Mouse (Mus musculus) limb, embryonic 11.5 days (tissue): ENCODE data around the gene Dkkl1. TPM values are rescaled to one million over a fixed set of nuclear protein-coding genes. Genes with fewer than 3 reads are reported as not detected.

Experiments
- ATAC-seq: fragments of 200-750 bp; cut with Nextera tagmentation; 2 replicates; pipeline ENCODE4 v1.8.0; 2017; ENCODE audit warnings: low read depth; ENCODE audit not compliant: insufficient number of reproducible peaks, low FRiP score, low TSS enrichment
- DNase-seq: peaks from one replicate; pipeline ENCODE4 v3.0.0-alpha.2; 2015; ENCODE audit warnings: low spot score
- H3K27ac ChIP-seq: fragments of 300-500 bp; sonication (generic); replicated peaks from 2 replicates; pipeline ENCODE4 v1.5.1; 2014; ENCODE audit warnings: low read depth, mild to moderate bottlenecking, low read length
- H3K27me3 ChIP-seq: fragments of 300-500 bp; sonication (generic); 2 replicates; pipeline ENCODE4 v1.6.1; 2014; ENCODE audit warnings: mild to moderate bottlenecking, low read length, mixed read lengths; ENCODE audit not compliant: control insufficient read depth, insufficient read depth
- H3K36me3 ChIP-seq: fragments of 300-500 bp; sonication (generic); 2 replicates; pipeline ENCODE4 v1.6.1; 2014; ENCODE audit warnings: mild to moderate bottlenecking, low read length, moderate library complexity, mixed read lengths; ENCODE audit not compliant: control insufficient read depth, insufficient read depth
- H3K4me1 ChIP-seq: fragments of 300-500 bp; sonication (generic); 2 replicates; pipeline ENCODE4 v1.6.1; 2014; ENCODE audit warnings: low read length, mixed read lengths; ENCODE audit not compliant: control insufficient read depth, insufficient read depth
- H3K4me2 ChIP-seq: fragments of 300-500 bp; sonication (generic); 2 replicates; pipeline ENCODE4 v1.6.1; 2014; ENCODE audit warnings: low read depth, mild to moderate bottlenecking, moderate library complexity; ENCODE audit not compliant: severe bottlenecking
- H3K4me3 ChIP-seq: fragments of 300-500 bp; sonication (generic); 2 replicates; pipeline ENCODE4 v1.5.1; 2014; ENCODE audit warnings: low read depth, low read length
- H3K9ac ChIP-seq: fragments of 300-500 bp; sonication (generic); 2 replicates; pipeline ENCODE4 v1.6.1; 2014; ENCODE audit warnings: mild to moderate bottlenecking, low read length
- H3K9me3 ChIP-seq: fragments of 300-500 bp; sonication (generic); 2 replicates; pipeline ENCODE4 v1.6.1; 2016; ENCODE audit warnings: low read length; ENCODE audit not compliant: control insufficient read depth
- WGBS: fragments of 180-500 bp; shearing (Covaris S2); extraction: QIAGEN DNeasy Blood & Tissue Kit; methylation state at CpG from one replicate; pipeline ENCODE4 v1.1.7; 2014; 5-methylcytosine and 5-hydroxymethylcytosine counted together
- polyA plus RNA-seq: library from polyadenylated mRNA; unstranded; fragments of >200 nt; fragmentation: Nextera tagmentation; extraction: Ambion mirVana; gene quantifications from 2 replicates; pipeline ENCODE4 v1.2.1, GENCODE M21; 2014

The Dkkl1 gene
- polyA plus RNA-seq, 1 experiment from 2014 or later = 0.60 TPM

GRCm38 (mm10) chr7:45182199-45182601 is 29.7 kb downstream of the Dkkl1 start:
- Histone ChIP-seq H3K4me3 (peak overlapping the region; percentile 21; the same call in 1 of the 2 replicates), H3K9ac (no peak overlapping the region), H3K4me1 (peaks cover 15% of the 10 kb centered on the region; the same call in 1 of the 2 replicates), H3K36me3 (no peaks in the 10 kb centered on the region), H3K4me2 (peak overlapping the region; percentile 48), H3K9me3 (no peaks in the 10 kb centered on the region), H3K27ac (no peak overlapping the region), H3K27me3 (peaks cover 80% of the 10 kb centered on the region)
- under 1% methylated on average over 34 of the region's 34 CpGs for WGBS
- ATAC-seq = peak; percentile 79
- DNase-seq = peak; percentile 93

GRCm38 (mm10) chr7:45181540-45181939 is 30.4 kb downstream of the Dkkl1 start:
- H3K9me3 ChIP-seq = no peaks in the 10 kb centered on the region
- H3K27ac ChIP-seq = no peak overlapping the region
- peak overlapping the region; percentile 12; the same call in 1 of the 2 replicates for H3K4me2 ChIP-seq
- 0 out of 2 replicates have a peak overlapping the region, but pooled peaks have one; percentile 3 for H3K4me3 ChIP-seq
- H3K4me1 ChIP-seq = peaks cover 12% of the 10 kb centered on the region; the same call in 1 of the 2 replicates
- ATAC-seq (no peak), DNase-seq (no peak)
- peaks cover 87% of the 10 kb centered on the region for H3K27me3 ChIP-seq
- 6% methylated on average over 33 of the region's 35 CpGs for WGBS
- no peak overlapping the region for H3K9ac ChIP-seq
- no peaks in the 10 kb centered on the region for H3K36me3 ChIP-seq

DNA sequence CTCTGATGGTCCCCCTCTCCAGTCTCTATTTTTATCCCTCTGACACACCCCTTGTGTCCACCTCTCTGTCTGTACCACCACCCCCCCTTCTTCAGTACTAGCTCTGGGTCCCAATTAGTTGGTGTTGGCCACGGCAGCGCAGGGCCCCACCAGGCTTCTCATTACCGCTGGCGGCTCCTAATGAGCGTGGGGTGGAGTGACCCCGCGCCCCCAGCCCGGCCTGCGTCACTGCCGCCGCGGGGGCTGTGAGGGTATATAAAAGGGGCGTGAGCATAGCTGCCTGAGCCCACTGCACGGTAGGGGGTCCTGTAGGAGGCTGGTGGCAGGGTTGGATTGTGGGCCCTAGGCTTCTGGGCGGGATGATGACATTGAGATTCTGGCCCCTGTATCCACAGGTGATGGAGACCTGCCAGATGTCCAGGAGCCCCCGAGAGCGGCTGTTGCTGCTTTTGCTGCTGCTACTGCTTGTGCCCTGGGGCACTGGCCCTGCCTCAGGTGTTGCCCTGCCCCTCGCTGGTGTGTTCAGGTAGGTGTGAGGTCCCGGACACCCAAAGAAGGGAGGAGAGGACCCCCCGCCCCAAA is 31.0 kb downstream of the Dkkl1 start, which contains the start of gene Pth2:
Gene Pth2, plus strand, starts transcription at position 100 of the 582 bp plus-strand sequence.
- H3K9me3 ChIP-seq = no peaks in the 10 kb centered on the region
- H3K36me3 ChIP-seq = no peaks in the 10 kb centered on the region
- H3K27me3 ChIP-seq = peaks cover 92% of the 10 kb centered on the region
- no peak within 1 kb of the TSS for H3K9ac ChIP-seq
- H3K4me3 ChIP-seq = 0 out of 2 replicates have a peak within 1 kb of the TSS, but pooled peaks have one; percentile 3
- DNase-seq = no peak
- peak within 1 kb of the TSS; percentile 12; the same call in 1 of the 2 replicates for H3K4me2 ChIP-seq
- H3K4me1 ChIP-seq = peaks cover 11% of the 10 kb centered on the region; the same call in 1 of the 2 replicates
- WGBS = 14% methylated on average over 19 of the region's 20 CpGs
- H3K27ac ChIP-seq = no peak within 1 kb of the TSS
- ATAC-seq = no peak

GRCm38 (mm10) chr7:45179469-45179868 is 32.5 kb downstream of the Dkkl1 start, which contains the start of gene Gfy:
Gfy (minus strand) TSS chr7:45179569.
- Histone ChIP-seq H3K27ac (no peak within 1 kb of the TSS), H3K27me3 (peaks cover 97% of the 10 kb centered on the region), H3K4me1 (0 out of 2 replicates have a peak, but pooled peaks cover 13% of the 10 kb centered on the region), H3K4me3 (no peak within 1 kb of the TSS), H3K9me3 (0 out of 2 replicates have a peak, but pooled peaks cover 3% of the 10 kb centered on the region), H3K9ac (no peak within 1 kb of the TSS), H3K4me2 (no peak within 1 kb of the TSS), H3K36me3 (no peaks in the 10 kb centered on the region)
- DNase-seq (no peak), ATAC-seq (no peak)
- WGBS = 24% methylated on average over 7 of the region's 7 CpGs

- Histone ChIP-seq H3K9ac (no peak overlapping the region), H3K27me3 (peaks cover 92% of the 10 kb centered on the region), H3K4me3 (no peak overlapping the region), H3K27ac (no peak overlapping the region), H3K4me1 (0 out of 2 replicates have a peak, but pooled peaks cover 13% of the 10 kb centered on the region), H3K36me3 (no peaks in the 10 kb centered on the region), H3K9me3 (0 out of 2 replicates have a peak, but pooled peaks cover 3% of the 10 kb centered on the region), H3K4me2 (no peak overlapping the region)
- 21% methylated on average over 7 of the region's 7 CpGs for WGBS
- ATAC-seq (no peak), DNase-seq (no peak)
These were observed 33.4 kb downstream of the Dkkl1 start for GRCm38 (mm10) chr7:45178550-45178949.

DNA sequence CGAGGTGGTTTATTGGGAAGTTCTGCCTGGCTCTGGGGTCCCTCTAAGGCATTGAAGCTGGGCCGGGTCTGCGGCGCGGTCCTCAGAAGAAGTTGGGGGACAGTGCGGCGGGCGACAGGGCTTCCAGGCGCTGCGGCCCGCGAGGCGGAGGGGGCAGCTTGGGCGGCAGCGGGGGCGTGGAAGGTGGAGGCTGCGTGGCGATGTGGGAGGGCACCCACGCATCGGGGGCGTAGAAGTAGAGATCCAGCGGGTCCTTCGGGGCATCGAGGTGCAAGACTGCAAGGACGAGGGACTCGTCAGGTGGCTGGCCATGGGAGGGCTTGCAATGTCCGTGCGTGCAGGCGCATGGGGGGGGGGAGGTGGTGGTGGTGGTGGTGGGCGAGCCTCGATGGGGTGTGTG is 35.6 kb downstream of the Dkkl1 start:
- no peak overlapping the region for H3K9ac ChIP-seq
- H3K4me3 ChIP-seq = peak overlapping the region; percentile 12; the same call in 1 of the 2 replicates
- H3K4me1 ChIP-seq = 0 out of 2 replicates have a peak, but pooled peaks cover 8% of the 10 kb centered on the region
- 2% methylated on average over 28 of the region's 31 CpGs for WGBS
- H3K9me3 ChIP-seq = 0 out of 2 replicates have a peak, but pooled peaks cover 3% of the 10 kb centered on the region
- ATAC-seq = no peak
- H3K36me3 ChIP-seq = no peaks in the 10 kb centered on the region
- peak overlapping the region; percentile 10 for H3K4me2 ChIP-seq
- no peak for DNase-seq
- H3K27ac ChIP-seq = no peak overlapping the region
- H3K27me3 ChIP-seq = peaks cover 79% of the 10 kb centered on the region

- 0 out of 2 replicates have a peak, but pooled peaks cover 3% of the 10 kb centered on the region for H3K9me3 ChIP-seq
- H3K4me3 ChIP-seq = peak overlapping the region; percentile 12; the same call in 1 of the 2 replicates
- peaks cover 79% of the 10 kb centered on the region for H3K27me3 ChIP-seq
- 0 out of 2 replicates have a peak, but pooled peaks cover 5% of the 10 kb centered on the region for H3K4me1 ChIP-seq
- H3K4me2 ChIP-seq = peak overlapping the region; percentile 10
- 2% methylated on average over 23 of the region's 23 CpGs for WGBS
- H3K36me3 ChIP-seq = no peaks in the 10 kb centered on the region
- no peak overlapping the region for H3K9ac ChIP-seq
- ATAC-seq (no peak), DNase-seq (no peak)
- no peak overlapping the region for H3K27ac ChIP-seq
These were observed 36.0 kb downstream of the Dkkl1 start for GRCm38 (mm10) chr7:45175929-45176328.

- no peak for DNase-seq
- Histone ChIP-seq H3K4me1 (0 out of 2 replicates have a peak, but pooled peaks cover 3% of the 10 kb centered on the region), H3K36me3 (no peaks in the 10 kb centered on the region), H3K9me3 (peaks cover 3% of the 10 kb centered on the region; the same call in 1 of the 2 replicates), H3K27ac (no peak overlapping the region), H3K27me3 (peaks cover 74% of the 10 kb centered on the region), H3K4me3 (no peak overlapping the region), H3K9ac (no peak overlapping the region), H3K4me2 (no peak overlapping the region)
- no peak for ATAC-seq
- WGBS = 6% methylated on average over 13 of the region's 13 CpGs
These were observed 36.5 kb downstream of the Dkkl1 start for GRCm38 (mm10) chr7:45175398-45175797.
